Mouse (Mus musculus) limb, embryonic 15.5 days (tissue): Measurements from ENCODE around the gene Gm10803. TPM values are rescaled to one million over a fixed set of nuclear protein-coding genes. Genes with fewer than 3 reads are reported as not detected.

Experiments
- ATAC-seq: fragments of 200-750 bp; cut with Nextera tagmentation; 2 replicates; pipeline ENCODE4 v1.8.0; 2017; ENCODE audit warnings: low read depth, moderate TSS enrichment; ENCODE audit not compliant: insufficient number of reproducible peaks, low FRiP score, low TSS enrichment
- H3K27ac ChIP-seq: fragments of 300-500 bp; sonication (generic); 2 replicates; pipeline ENCODE4 v1.5.1; 2015; ENCODE audit warnings: moderate library complexity, mild to moderate bottlenecking, inconsistent platforms
- H3K27me3 ChIP-seq: fragments of 300-500 bp; sonication (generic); 2 replicates; pipeline ENCODE4 v1.6.1; 2015; ENCODE audit warnings: inconsistent platforms
- H3K36me3 ChIP-seq: fragments of 300-500 bp; sonication (generic); 2 replicates; pipeline ENCODE4 v1.6.1; 2015; ENCODE audit warnings: inconsistent platforms
- H3K4me1 ChIP-seq: fragments of 300-500 bp; sonication (generic); 2 replicates; pipeline ENCODE4 v1.6.1; 2015; ENCODE audit warnings: inconsistent platforms
- H3K4me2 ChIP-seq: fragments of 300-500 bp; sonication (generic); 2 replicates; pipeline ENCODE4 v1.6.1; 2015; ENCODE audit warnings: mild to moderate bottlenecking, inconsistent platforms
- H3K4me3 ChIP-seq: fragments of 300-500 bp; sonication (generic); 2 replicates; pipeline ENCODE4 v1.5.1; 2015; ENCODE audit warnings: mild to moderate bottlenecking, inconsistent platforms
- H3K9ac ChIP-seq: fragments of 300-500 bp; sonication (generic); 2 replicates; pipeline ENCODE4 v1.6.1; 2015; ENCODE audit warnings: inconsistent platforms
- H3K9me3 ChIP-seq: fragments of 300-500 bp; sonication (generic); 2 replicates; pipeline ENCODE4 v1.6.1; 2016; ENCODE audit warnings: inconsistent platforms
- WGBS: fragments of 180-500 bp; shearing (Covaris S2); methylation state at CpG from one replicate; pipeline ENCODE4 v1.1.7; 2015; 5-methylcytosine and 5-hydroxymethylcytosine counted together
- polyA plus RNA-seq: library from polyadenylated mRNA; unstranded; fragments of >200 nt; fragmentation: Nextera tagmentation; extraction: Ambion mirVana; gene quantifications from 2 replicates; pipeline ENCODE4 v1.2.1, GENCODE M21; 2015

Gene Gm10803
- polyA plus RNA-seq, 1 experiment from 2014 or later = not detected

DNA sequence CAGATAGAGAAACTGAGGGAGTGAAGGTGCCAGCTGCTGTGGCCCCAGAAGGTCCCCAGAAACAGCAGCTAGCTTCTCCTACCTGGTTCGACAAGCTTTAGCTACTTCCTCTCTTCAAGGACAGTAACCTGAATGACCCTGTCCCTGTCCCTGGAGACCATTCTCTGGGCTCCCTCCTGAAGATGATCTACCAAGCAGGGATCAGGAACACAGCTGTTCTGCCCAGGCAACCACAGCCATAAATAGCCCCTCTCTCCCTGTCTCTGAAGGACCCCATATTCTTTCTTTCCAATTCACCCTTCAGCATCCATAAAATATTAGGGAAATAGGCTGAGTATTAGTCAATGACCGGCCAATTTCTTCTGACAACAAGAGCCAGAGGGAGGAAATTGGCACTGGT lies 18.6 kb upstream of the Gm10803 start:
- H3K27ac ChIP-seq = no peak overlapping the region
- no peak overlapping the region for H3K4me3 ChIP-seq
- peaks cover 18% of the 10 kb centered on the region for H3K4me1 ChIP-seq
- 0 out of 2 replicates have a peak, but pooled peaks cover 9% of the 10 kb centered on the region for H3K27me3 ChIP-seq
- H3K9ac ChIP-seq = no peak overlapping the region
- ATAC-seq = no peak
- H3K4me2 ChIP-seq = no peak overlapping the region
- no peaks in the 10 kb centered on the region for H3K36me3 ChIP-seq
- H3K9me3 ChIP-seq = no peaks in the 10 kb centered on the region
- 78% methylated on average over 2 of the region's 2 CpGs for WGBS

DNA sequence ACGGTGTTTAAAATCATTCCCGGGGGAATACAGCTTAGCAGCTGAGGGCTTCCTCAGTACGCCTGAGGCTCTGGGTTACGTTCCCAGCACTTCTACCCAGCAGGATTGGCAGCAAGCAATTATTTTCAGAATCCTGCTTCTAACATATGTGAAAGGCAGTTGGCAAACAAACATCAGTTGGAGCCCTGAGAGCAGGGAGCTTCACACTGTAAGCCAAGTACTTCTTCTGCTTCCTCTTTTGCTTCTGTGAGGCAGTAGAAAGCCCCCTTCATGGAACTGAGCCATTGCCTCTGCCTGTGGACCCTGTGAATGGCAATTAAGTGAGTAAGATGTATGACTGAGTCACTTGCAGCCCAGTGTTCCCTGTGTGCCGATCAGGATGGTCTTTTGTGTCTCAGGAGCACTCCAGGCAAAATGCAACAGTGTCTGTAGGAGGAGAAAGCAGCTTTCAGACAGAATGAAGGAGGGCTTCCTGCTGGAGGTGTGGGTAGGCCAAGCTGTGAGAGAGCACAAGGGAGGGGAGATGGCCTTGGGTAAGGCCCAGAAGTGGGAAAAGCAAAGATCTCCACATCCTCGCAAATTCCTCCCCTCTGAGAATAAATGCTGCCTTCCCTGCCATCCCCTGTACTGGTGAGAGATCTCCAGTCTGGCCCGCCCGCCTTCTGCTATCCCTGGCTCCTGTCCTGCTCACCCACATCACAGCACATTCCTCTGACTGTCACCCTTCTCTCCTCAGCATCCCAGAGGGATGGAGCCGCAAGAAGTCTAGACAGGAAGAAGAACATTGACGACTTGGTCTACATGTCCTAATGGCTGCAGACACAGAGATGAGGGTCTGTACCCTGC lies 7.5 kb upstream of the Gm10803 start:
- Histone ChIP-seq H3K4me1 (peaks cover 16% of the 10 kb centered on the region), H3K27ac (no peak overlapping the region), H3K9ac (no peak overlapping the region), H3K4me3 (no peak overlapping the region), H3K36me3 (no peaks in the 10 kb centered on the region), H3K27me3 (no peaks in the 10 kb centered on the region), H3K9me3 (no peaks in the 10 kb centered on the region), H3K4me2 (no peak overlapping the region)
- no peak for ATAC-seq
- 54% methylated on average over 10 of the region's 10 CpGs for WGBS

- H3K9ac ChIP-seq = no peak overlapping the region
- ATAC-seq = no peak
- no peak overlapping the region for H3K27ac ChIP-seq
- no peak overlapping the region for H3K4me2 ChIP-seq
- no peaks in the 10 kb centered on the region for H3K36me3 ChIP-seq
- no peaks in the 10 kb centered on the region for H3K9me3 ChIP-seq
- 32% methylated on average over 5 of the region's 5 CpGs for WGBS
- H3K4me3 ChIP-seq = no peak overlapping the region
- H3K27me3 ChIP-seq = no peaks in the 10 kb centered on the region
- H3K4me1 ChIP-seq = peaks cover 16% of the 10 kb centered on the region
Observed at GRCm38 (mm10) chr2:93553905-93554304, 6.5 kb upstream of the Gm10803 start.

DNA sequence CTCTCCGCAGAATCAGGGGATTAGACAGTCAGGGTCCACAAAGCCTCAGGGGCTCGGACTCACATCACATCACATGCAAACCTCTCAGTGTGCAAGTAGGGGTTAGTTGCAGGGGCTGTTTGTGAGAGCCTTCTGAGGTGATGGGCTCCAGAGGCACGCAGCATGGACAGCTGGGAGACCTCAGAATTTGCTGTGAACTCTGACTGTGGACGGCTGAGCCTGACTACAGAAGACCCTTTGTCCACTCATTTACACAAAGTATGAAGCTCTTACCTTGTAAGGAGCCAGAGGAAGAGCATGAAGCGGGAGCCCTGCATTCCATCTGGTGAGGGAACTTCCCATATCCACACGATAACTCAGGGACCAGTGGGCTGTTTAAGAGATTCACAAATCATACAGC lies 5.3 kb downstream of the Gm10803 start:
- Histone ChIP-seq H3K27me3 (no peaks in the 10 kb centered on the region), H3K4me1 (peaks cover 15% of the 10 kb centered on the region), H3K36me3 (no peaks in the 10 kb centered on the region), H3K4me2 (no peak overlapping the region), H3K4me3 (no peak overlapping the region), H3K27ac (no peak overlapping the region), H3K9me3 (no peaks in the 10 kb centered on the region), H3K9ac (no peak overlapping the region)
- WGBS = 53% methylated on average over 6 of the region's 6 CpGs
- ATAC-seq = no peak

- ATAC-seq = peak; percentile 30; the same call in 1 of the 2 replicates
- WGBS = 24% methylated on average over 7 of the region's 7 CpGs
- no peak overlapping the region for H3K9ac ChIP-seq
- H3K27ac ChIP-seq = no peak overlapping the region
- H3K27me3 ChIP-seq = no peaks in the 10 kb centered on the region
- H3K4me1 ChIP-seq = peaks cover 21% of the 10 kb centered on the region
- H3K4me2 ChIP-seq = no peak overlapping the region
- no peaks in the 10 kb centered on the region for H3K9me3 ChIP-seq
- H3K4me3 ChIP-seq = no peak overlapping the region
- no peaks in the 10 kb centered on the region for H3K36me3 ChIP-seq
Observed at GRCm38 (mm10) chr2:93567675-93568074, 7.3 kb downstream of the Gm10803 start.

GRCm38 (mm10) chr2:93572565-93572964 lies 12.2 kb downstream of the Gm10803 start:
- Histone ChIP-seq H3K4me2 (no peak overlapping the region), H3K4me3 (no peak overlapping the region), H3K27ac (no peak overlapping the region), H3K9ac (no peak overlapping the region), H3K27me3 (no peaks in the 10 kb centered on the region), H3K9me3 (no peaks in the 10 kb centered on the region), H3K4me1 (peaks cover 23% of the 10 kb centered on the region), H3K36me3 (no peaks in the 10 kb centered on the region)
- ATAC-seq = peak; percentile 37; the same call in 1 of the 2 replicates
- 55% methylated on average over 5 of the region's 5 CpGs for WGBS

DNA sequence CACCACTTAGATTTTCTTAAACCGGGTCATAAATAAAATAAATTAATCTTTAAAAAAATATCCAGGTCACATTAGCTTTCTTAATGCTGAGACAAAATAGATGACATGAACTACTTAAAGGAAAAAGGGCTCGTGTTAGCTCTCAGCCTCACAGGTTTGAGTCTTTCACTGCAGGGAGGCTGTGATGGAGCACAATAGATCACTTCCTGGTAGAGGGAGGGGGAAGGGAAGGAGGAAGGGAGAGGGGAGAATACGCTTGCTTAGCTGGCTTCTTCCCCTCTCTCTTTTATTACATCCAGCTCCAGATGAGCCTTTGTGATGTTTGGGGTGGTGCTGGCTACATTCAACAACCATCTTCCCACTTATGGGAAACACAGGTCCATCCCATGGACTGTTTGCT lies 20.9 kb downstream of the Gm10803 start:
- ATAC-seq = no peak
- no peak overlapping the region for H3K27ac ChIP-seq
- no peaks in the 10 kb centered on the region for H3K4me1 ChIP-seq
- no peaks in the 10 kb centered on the region for H3K9me3 ChIP-seq
- H3K9ac ChIP-seq = no peak overlapping the region
- H3K4me3 ChIP-seq = no peak overlapping the region
- H3K36me3 ChIP-seq = no peaks in the 10 kb centered on the region
- no peaks in the 10 kb centered on the region; the same call in 1 of the 2 replicates for H3K27me3 ChIP-seq
- no peak overlapping the region for H3K4me2 ChIP-seq
- 54% methylated on average over 3 of the region's 3 CpGs for WGBS

DNA sequence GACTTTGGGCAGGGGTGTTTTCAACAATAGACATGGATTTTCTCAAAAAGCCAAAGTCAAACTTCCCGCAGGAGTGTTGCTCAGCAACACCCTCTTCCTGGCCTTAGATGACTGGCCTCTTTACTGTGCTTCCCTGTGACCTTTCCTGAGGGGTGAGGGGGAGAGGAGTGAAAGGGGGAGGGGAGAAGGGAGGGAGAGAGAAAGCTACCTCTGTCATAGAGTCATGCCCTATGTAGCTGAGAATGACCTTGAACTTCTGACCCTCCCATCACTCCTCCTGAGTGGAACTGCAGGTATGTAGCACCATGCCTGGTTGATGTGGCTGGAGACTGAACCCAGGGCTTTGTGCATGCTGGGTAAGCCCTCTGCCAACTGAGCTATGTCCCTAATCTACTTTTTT lies 25.5 kb downstream of the Gm10803 start:
- no peak for ATAC-seq
- Histone ChIP-seq H3K4me1 (0 out of 2 replicates have a peak, but pooled peaks cover 3% of the 10 kb centered on the region), H3K4me3 (no peak overlapping the region), H3K9ac (no peak overlapping the region), H3K36me3 (no peaks in the 10 kb centered on the region), H3K27me3 (no peaks in the 10 kb centered on the region; the same call in 1 of the 2 replicates), H3K27ac (no peak overlapping the region), H3K4me2 (no peak overlapping the region), H3K9me3 (no peaks in the 10 kb centered on the region)
- WGBS = 72% methylated on average over 1 of the region's 1 CpGs

- Histone ChIP-seq H3K9me3 (no peaks in the 10 kb centered on the region), H3K4me2 (no peak overlapping the region), H3K4me1 (peaks cover 6% of the 10 kb centered on the region; the same call in 1 of the 2 replicates), H3K27me3 (no peaks in the 10 kb centered on the region; the same call in 1 of the 2 replicates), H3K9ac (no peak overlapping the region), H3K27ac (no peak overlapping the region), H3K36me3 (no peaks in the 10 kb centered on the region), H3K4me3 (no peak overlapping the region)
- ATAC-seq = no peak
- WGBS = 34% methylated on average over 6 of the region's 6 CpGs
Observed at GRCm38 (mm10) chr2:93587446-93587845, 27.1 kb downstream of the Gm10803 start.

DNA sequence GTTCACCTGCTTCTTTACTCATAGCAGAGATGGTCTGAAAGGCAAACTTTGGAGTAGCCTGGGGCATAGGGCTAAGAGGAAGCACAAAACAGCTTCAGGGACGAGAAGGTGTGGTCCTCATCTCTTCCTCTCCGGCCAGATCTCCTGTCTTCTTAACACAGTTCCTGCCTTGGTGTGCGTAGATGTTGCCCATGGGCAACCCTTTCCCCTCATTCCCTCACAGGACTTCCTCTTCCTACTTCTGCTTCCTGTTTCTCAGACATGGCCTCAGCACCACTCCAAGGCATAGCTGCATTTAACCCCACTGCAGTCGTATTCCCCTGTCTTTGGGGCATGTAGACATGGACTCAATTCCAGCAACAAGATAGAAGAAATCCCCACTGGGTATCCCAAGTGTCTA lies 29.5 kb downstream of the Gm10803 start:
- H3K9ac ChIP-seq = no peak overlapping the region
- no peak for ATAC-seq
- H3K9me3 ChIP-seq = no peaks in the 10 kb centered on the region
- H3K4me1 ChIP-seq = peaks cover 6% of the 10 kb centered on the region; the same call in 1 of the 2 replicates
- H3K36me3 ChIP-seq = no peaks in the 10 kb centered on the region
- WGBS = 70% methylated on average over 4 of the region's 4 CpGs
- no peak overlapping the region for H3K4me2 ChIP-seq
- H3K27ac ChIP-seq = no peak overlapping the region
- H3K4me3 ChIP-seq = no peak overlapping the region
- peaks cover 5% of the 10 kb centered on the region; the same call in 1 of the 2 replicates for H3K27me3 ChIP-seq

GRCm38 (mm10) chr2:93591706-93592105 lies 31.3 kb downstream of the Gm10803 start:
- Histone ChIP-seq H3K36me3 (no peaks in the 10 kb centered on the region), H3K9me3 (no peaks in the 10 kb centered on the region), H3K4me1 (peaks cover 4% of the 10 kb centered on the region; the same call in 1 of the 2 replicates), H3K4me2 (no peak overlapping the region), H3K4me3 (no peak overlapping the region), H3K9ac (no peak overlapping the region), H3K27ac (no peak overlapping the region), H3K27me3 (peaks cover 5% of the 10 kb centered on the region; the same call in 1 of the 2 replicates)
- no peak for ATAC-seq
- 42% methylated on average over 2 of the region's 2 CpGs for WGBS

GRCm38 (mm10) chr2:93592164-93592790 lies 31.9 kb downstream of the Gm10803 start:
- no peak overlapping the region for H3K9ac ChIP-seq
- H3K4me1 ChIP-seq = peaks cover 7% of the 10 kb centered on the region
- peaks cover 5% of the 10 kb centered on the region; the same call in 1 of the 2 replicates for H3K27me3 ChIP-seq
- no peak overlapping the region for H3K27ac ChIP-seq
- H3K4me3 ChIP-seq = no peak overlapping the region
- WGBS = 20% methylated on average over 11 of the region's 11 CpGs
- H3K36me3 ChIP-seq = no peaks in the 10 kb centered on the region
- no peaks in the 10 kb centered on the region for H3K9me3 ChIP-seq
- no peak for ATAC-seq
- H3K4me2 ChIP-seq = no peak overlapping the region
